9 mouse cellular contexts compared by ENCODE assay signal in the genomic region with DNA sequence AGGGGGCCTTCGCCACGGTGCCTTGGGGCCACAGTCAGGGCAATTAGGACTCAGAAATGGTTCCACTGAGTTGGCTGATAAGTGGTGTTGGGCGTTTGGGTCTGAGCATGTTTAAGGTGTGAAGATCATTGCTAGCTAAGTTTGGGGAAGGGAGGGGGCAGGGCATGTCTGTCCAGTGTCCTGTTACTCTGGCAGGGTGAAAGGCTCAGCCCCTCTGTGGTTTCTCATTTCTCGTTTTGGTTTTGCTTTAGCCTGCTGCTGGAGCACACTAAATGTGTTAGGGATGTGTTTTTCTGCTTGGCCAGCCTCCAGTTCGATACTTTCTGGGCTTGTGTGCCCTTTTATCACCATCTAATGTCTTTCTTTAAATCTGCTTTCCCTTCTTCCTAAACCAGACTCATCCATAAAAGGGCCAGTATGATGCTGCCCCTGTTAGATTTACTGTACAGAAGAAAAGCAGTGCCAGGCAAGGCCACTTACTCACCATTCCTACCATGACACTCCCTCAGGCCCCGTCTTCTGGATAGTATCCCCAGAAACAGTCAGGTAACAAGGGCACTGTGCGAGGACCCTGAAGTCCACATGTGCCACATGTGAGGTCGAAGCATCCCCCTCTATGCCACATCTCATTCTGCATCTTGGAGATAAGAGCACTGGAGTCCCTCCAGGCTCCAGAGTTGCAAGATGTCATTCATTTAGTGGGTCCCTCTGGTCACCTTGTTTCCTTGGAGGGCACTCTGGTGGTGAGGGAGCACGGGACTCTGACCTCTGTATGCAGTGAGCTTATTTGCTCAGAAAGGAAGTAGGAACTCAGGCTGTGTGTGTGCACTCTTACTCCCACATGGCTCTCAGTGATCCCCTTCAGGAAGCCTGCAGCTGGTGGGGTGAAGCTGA. TPM values are rescaled to one million over a fixed set of nuclear protein-coding genes. Genes with fewer than 3 reads are reported as not detected.
DNase-seq lines count a peak whose midpoint lies in the region; ATAC-seq lines count a peak whose summit lies in the region.
"Had no signal": no experiment of that assay in that cellular context is flagged by ENCODE, and none has a peak within 500 bp of the region (broad histone marks: within the 10 kb centered on the region; RNA-seq: fewer than 3 reads in every experiment).

No protein-coding gene starts in this region.

- ATAC-seq in kidney, embryonic 14.5 days (ENCODE audit: low FRiP score, low TSS enrichment), result no peak
- peak; percentile 50 to 58 for ATAC-seq in hematopoietic stem cell, adult 5-6 weeks (replicated peaks in 1 of 2; ENCODE audit: insufficient read depth in 1 of 2, low FRiP score in 2 of 2, low TSS enrichment in 1 of 2, low read depth in 1 of 2, poor library complexity in 2 of 2, severe bottlenecking in 2 of 2)

- intact Hi-C loops in left cerebral cortex, postnatal 14 days (cut with DNase I), result no loop called here

- H3K4me2 ChIP-seq in kidney, embryonic 14.5 days (replicated peaks; ENCODE audit: low read depth, low read length), result no peak overlapping the region
- H3K4me2 ChIP-seq: neural tube, embryonic 12.5 days had no signal

- H3K4me1 ChIP-seq in kidney, embryonic 14.5 days (ENCODE audit: control insufficient read depth, insufficient read depth, low read length), result peaks cover 34% of the 10 kb centered on the region

- no peak overlapping the region for H3K4me3 ChIP-seq in kidney, embryonic 14.5 days (ENCODE audit: low read length)
- H3K4me3 ChIP-seq: neural tube, embryonic 12.5 days had no signal

- WGBS in kidney, embryonic 14.5 days, result 35% methylated on average over 9 of the region's 9 CpGs

- no peaks in the 10 kb centered on the region for H3K27me3 ChIP-seq in kidney, embryonic 14.5 days (ENCODE audit: control insufficient read depth, insufficient read depth, low read length)
- H3K27me3 ChIP-seq: neural tube, embryonic 12.5 days had no signal

- no peak overlapping the region for H3K9ac ChIP-seq in kidney, embryonic 14.5 days (ENCODE audit: low read depth, low read length)
- H3K9ac ChIP-seq: neural tube, embryonic 12.5 days had no signal

- H3K27ac ChIP-seq in kidney, embryonic 14.5 days (ENCODE audit: low read depth, low read length), result peak overlapping the region; percentile 55; the same call in 1 of the 2 replicates
- H3K27ac ChIP-seq: neural tube, embryonic 12.5 days had no signal

- H3K9me3 ChIP-seq in kidney, embryonic 14.5 days (ENCODE audit: control insufficient read depth, low read length), result no peaks in the 10 kb centered on the region
- H3K9me3 ChIP-seq: neural tube, embryonic 12.5 days had no signal

- H3K36me3 ChIP-seq in kidney, embryonic 14.5 days (ENCODE audit: control insufficient read depth, insufficient read depth, low read length), result peaks cover 2% of the 10 kb centered on the region; the same call in 1 of the 2 replicates
- H3K36me3 ChIP-seq: neural tube, embryonic 12.5 days had no signal

- DNase-seq in kidney, postnatal 10 days, result no peak
- peak; percentile 72 for DNase-seq in MN1 (ENCODE audit: low spot score)
- peak; percentile 77 to 87 for DNase-seq in natural killer cell, adult 2 months (ENCODE audit: low spot score in 2 of 2)
- no peak for DNase-seq in adrenal gland, postnatal 14 days
- DNase-seq in left cerebral cortex, postnatal 14 days (ENCODE audit: low spot score in 2 of 2), result no peak
- DNase-seq in adrenal gland, postnatal 10 days, result no peak

RNA-seq across cellular contexts. Expression of a gene that starts 15.8 kb away (rescaled TPM):
- 256 and 319 TPM in 2 replicates for polyA plus RNA-seq in kidney, embryonic 14.5 days (2014; fragmentation: Nextera tagmentation; extraction: Ambion mirVana)
- 96.1 and 101 TPM in 2 replicates for total RNA-seq in hematopoietic stem cell, adult 5-6 weeks (2017)
- total RNA-seq in adrenal gland, postnatal 14 days (2021), result 316 and 319 TPM in 2 replicates
- total RNA-seq in left cerebral cortex, postnatal 14 days (2021), result 100 to 1,000 TPM; 394 to 398 TPM
- 100 to 1,000 TPM; 323 to 342 TPM for total RNA-seq in adrenal gland, postnatal 10 days (2021)

Comparison
In these comparisons a context has a peak if more than half of its experiments do, and no peak if none do; other contexts are left out.
1. DNase-seq: peak in MN1 (single experiment) and natural killer cell, adult 2 months (2 of 2); none in kidney, postnatal 10 days (single experiment), adrenal gland, postnatal 14 days (single experiment), left cerebral cortex, postnatal 14 days (0 of 2) and adrenal gland, postnatal 10 days (single experiment).